ENCODE assay signal across 9 mouse cellular contexts in the genomic region with DNA sequence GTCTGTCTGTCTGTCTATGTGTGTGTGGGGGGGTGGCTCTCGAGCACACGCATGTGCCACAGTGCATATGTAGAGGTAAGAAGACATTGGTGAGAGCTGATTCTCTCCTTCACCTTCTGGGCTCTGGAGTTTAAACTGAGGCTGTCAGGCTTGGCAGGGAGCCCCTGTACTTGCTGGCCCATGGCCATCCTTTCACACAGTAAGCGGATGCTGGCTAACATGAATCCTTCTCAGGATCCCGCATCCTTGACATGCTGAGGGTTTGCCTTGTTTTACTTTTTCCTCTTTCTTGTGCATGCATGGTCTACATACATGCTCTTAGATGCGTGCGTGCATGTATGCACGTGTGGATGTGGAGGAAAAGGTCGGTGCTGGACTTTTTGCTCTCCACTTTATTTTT. TPM values are rescaled to one million over a fixed set of nuclear protein-coding genes. Genes with fewer than 3 reads are reported as not detected.
DNase-seq lines count a peak whose midpoint lies in the region; ATAC-seq and TF ChIP-seq lines count a peak whose summit lies in the region.
"Had no signal": no experiment of that assay in that cellular context is flagged by ENCODE, and none has a peak within 500 bp of the region (broad histone marks: within the 10 kb centered on the region; RNA-seq: fewer than 3 reads in every experiment).

No protein-coding gene starts in this region.

- no peak overlapping the region for H3K4me3 ChIP-seq in kidney, adult 2 months (ENCODE audit: insufficient read depth, low read depth, low read length)
- H3K4me3 ChIP-seq in kidney, embryonic 14.5 days (ENCODE audit: low read length): no peak overlapping the region
- no peak overlapping the region for H3K4me3 ChIP-seq in heart, postnatal 0 days (ENCODE audit: low read depth, low read length)
- H3K4me3 ChIP-seq: neural tube, embryonic 13.5 days had no signal

- H3K9me3 ChIP-seq in kidney, embryonic 14.5 days (ENCODE audit: control insufficient read depth, low read length): no peaks in the 10 kb centered on the region
- H3K9me3 ChIP-seq in heart, postnatal 0 days (replicated peaks; ENCODE audit: control insufficient read depth, low read length): no peaks in the 10 kb centered on the region
- H3K9me3 ChIP-seq: neural tube, embryonic 13.5 days had no signal

- TF ChIP-seq POLR2A in kidney, adult 2 months (IDR thresholded peaks at IDR 0.05; ENCODE audit: low read depth, low read length): no peak

- H3K4me2 ChIP-seq in kidney, embryonic 14.5 days (replicated peaks; ENCODE audit: low read depth, low read length): no peak overlapping the region
- H3K4me2 ChIP-seq in heart, postnatal 0 days (ENCODE audit: low read depth, low read length): peak overlapping the region; percentile 42
- H3K4me2 ChIP-seq: neural tube, embryonic 13.5 days had no signal

- H3K4me1 ChIP-seq in kidney, adult 2 months (ENCODE audit: control insufficient read depth, insufficient read depth, low read length): no peaks in the 10 kb centered on the region
- H3K4me1 ChIP-seq in kidney, embryonic 14.5 days (ENCODE audit: control insufficient read depth, insufficient read depth, low read length): no peaks in the 10 kb centered on the region
- H3K4me1 ChIP-seq in heart, postnatal 0 days (ENCODE audit: control insufficient read depth, insufficient read depth): peaks cover 18% of the 10 kb centered on the region
- H3K4me1 ChIP-seq: neural tube, embryonic 13.5 days had no signal

- H3K27ac ChIP-seq in kidney, adult 2 months (ENCODE audit: insufficient read depth, low read depth, low read length): no peak overlapping the region
- no peak overlapping the region for H3K27ac ChIP-seq in kidney, embryonic 14.5 days (ENCODE audit: low read depth, low read length)
- peak overlapping the region; percentile 47; the same call in 1 of the 2 replicates for H3K27ac ChIP-seq in heart, postnatal 0 days (ENCODE audit: low read depth)
- H3K27ac ChIP-seq: neural tube, embryonic 13.5 days had no signal

- no peak for TF ChIP-seq EP300 in heart, postnatal 0 days (IDR thresholded peaks at IDR 0.05; ENCODE audit: low read depth)

- no peak for ATAC-seq in kidney, embryonic 14.5 days (ENCODE audit: low FRiP score, low TSS enrichment)
- ATAC-seq in heart, postnatal 0 days (ENCODE audit: insufficient read depth, low read depth): no peak

- peak; percentile 49 for DNase-seq in kidney, adult 2 months
- DNase-seq in 3T3-L1 (ENCODE audit: low read depth, low spot score): peak; percentile 66
- peak; percentile 25 to 51 for DNase-seq in adrenal gland, postnatal 36 days
- peak; percentile 21 for DNase-seq in heart, postnatal 0 days (ENCODE audit: low spot score)
- no peak for DNase-seq in retina, embryonic 14.5 days (ENCODE audit: low spot score)
- no peak for DNase-seq in thymus, postnatal 14 days
- no peak for DNase-seq in embryo, embryonic 11 days

- no peak for TF ChIP-seq CTCF in kidney, adult 2 months (conservative IDR thresholded peaks at IDR 0.05; ENCODE audit: insufficient read depth, insufficient read length, low read depth, low read length)
- no peak for TF ChIP-seq CTCF in heart, postnatal 0 days (IDR thresholded peaks at IDR 0.05; ENCODE audit: low read depth)

- 73% methylated on average over 8 of the region's 8 CpGs for WGBS in kidney, adult 2 months
- 87% methylated on average over 8 of the region's 8 CpGs for WGBS in kidney, embryonic 14.5 days
- 45% methylated on average over 8 of the region's 8 CpGs for WGBS in heart, postnatal 0 days

- H3K27me3 ChIP-seq in kidney, adult 2 months (replicated peaks; ENCODE audit: control insufficient read depth, insufficient read depth, low read length): no peaks in the 10 kb centered on the region
- no peaks in the 10 kb centered on the region for H3K27me3 ChIP-seq in kidney, embryonic 14.5 days (ENCODE audit: control insufficient read depth, insufficient read depth, low read length)
- no peaks in the 10 kb centered on the region for H3K27me3 ChIP-seq in heart, postnatal 0 days (ENCODE audit: control insufficient read depth, insufficient read depth, low read length)
- H3K27me3 ChIP-seq: neural tube, embryonic 13.5 days had no signal

- no peak overlapping the region for H3K9ac ChIP-seq in kidney, embryonic 14.5 days (ENCODE audit: low read depth, low read length)
- no peak overlapping the region for H3K9ac ChIP-seq in heart, postnatal 0 days (replicated peaks; ENCODE audit: low read depth, low read length)
- H3K9ac ChIP-seq: neural tube, embryonic 13.5 days had no signal

- H3K36me3 ChIP-seq in kidney, adult 2 months (ENCODE audit: control insufficient read depth, insufficient read depth, low read length): no peaks in the 10 kb centered on the region
- no peaks in the 10 kb centered on the region for H3K36me3 ChIP-seq in kidney, embryonic 14.5 days (ENCODE audit: control insufficient read depth, insufficient read depth, low read length)
- no peaks in the 10 kb centered on the region for H3K36me3 ChIP-seq in heart, postnatal 0 days (replicated peaks; ENCODE audit: control insufficient read depth, insufficient read depth, low read length)
- H3K36me3 ChIP-seq: neural tube, embryonic 13.5 days had no signal

RNA-seq across cellular contexts. Expression of gene Treml1, which starts 3.2 kb away (rescaled TPM):
- polyA plus RNA-seq in kidney, adult 2 months (2012; rRNA removed): 0.09 and 0.15 TPM in 2 replicates
- 0.67 and 0.76 TPM in 2 replicates for polyA plus RNA-seq in kidney, embryonic 14.5 days (2014; fragmentation: Nextera tagmentation; extraction: Ambion mirVana)
- under 1 TPM in 1 of 2 experiments, not detected in 1; 0.33 TPM for total RNA-seq in adrenal gland, postnatal 36 days (2021)
- 2.9 TPM in 1 of 2 replicates, not detected in the other for total RNA-seq in heart, postnatal 0 days (2014; rRNA removed; ENCODE audit: low replicate concordance)
- 0.44 and 0.57 TPM in 2 replicates for polyA plus RNA-seq in heart, postnatal 0 days (2015; fragmentation: Nextera tagmentation; extraction: Ambion mirVana)

RNA-seq across cellular contexts. Expression of gene Trem2, which starts 16.8 kb away (rescaled TPM):
- 0.62 and 0.75 TPM in 2 replicates for polyA plus RNA-seq in kidney, adult 2 months (2012; rRNA removed)
- polyA plus RNA-seq in kidney, embryonic 14.5 days (2014; fragmentation: Nextera tagmentation; extraction: Ambion mirVana): 2.0 and 2.8 TPM in 2 replicates
- total RNA-seq in adrenal gland, postnatal 36 days (2021): 1 to 10 TPM; 2.7 to 6.0 TPM
- total RNA-seq in heart, postnatal 0 days (2014; rRNA removed; ENCODE audit: low replicate concordance): 1.2 and 3.5 TPM in 2 replicates
- polyA plus RNA-seq in heart, postnatal 0 days (2015; fragmentation: Nextera tagmentation; extraction: Ambion mirVana): 2.7 and 3.5 TPM in 2 replicates

RNA-seq across cellular contexts. Expression of gene Nfya, which starts 46.7 kb away (rescaled TPM):
- polyA plus RNA-seq in kidney, adult 2 months (2012; rRNA removed): 45.8 and 46.2 TPM in 2 replicates
- polyA plus RNA-seq in kidney, embryonic 14.5 days (2014; fragmentation: Nextera tagmentation; extraction: Ambion mirVana): 16.4 and 26.7 TPM in 2 replicates
- total RNA-seq in adrenal gland, postnatal 36 days (2021): 10 to 100 TPM; 31.0 to 39.9 TPM
- total RNA-seq in heart, postnatal 0 days (2014; rRNA removed; ENCODE audit: low replicate concordance): 19.0 and 27.4 TPM in 2 replicates
- 4.7 and 5.5 TPM in 2 replicates for polyA plus RNA-seq in heart, postnatal 0 days (2015; fragmentation: Nextera tagmentation; extraction: Ambion mirVana)

RNA-seq across cellular contexts. Expression of gene Oard1, which starts 46.8 kb away (rescaled TPM):
- polyA plus RNA-seq in kidney, adult 2 months (2012; rRNA removed): 18.2 and 25.8 TPM in 2 replicates
- polyA plus RNA-seq in kidney, embryonic 14.5 days (2014; fragmentation: Nextera tagmentation; extraction: Ambion mirVana): 82.5 and 101 TPM in 2 replicates
- 10 to 100 TPM; 14.0 to 23.8 TPM for total RNA-seq in adrenal gland, postnatal 36 days (2021)
- 7.1 and 12.9 TPM in 2 replicates for total RNA-seq in heart, postnatal 0 days (2014; rRNA removed; ENCODE audit: low replicate concordance)
- 30.3 and 31.4 TPM in 2 replicates for polyA plus RNA-seq in heart, postnatal 0 days (2015; fragmentation: Nextera tagmentation; extraction: Ambion mirVana)

RNA-seq across cellular contexts. Expression of gene B430306N03Rik, which starts 47.0 kb away (rescaled TPM):
- polyA plus RNA-seq in kidney, adult 2 months (2012; rRNA removed): 0.08 and 0.45 TPM in 2 replicates
- polyA plus RNA-seq in kidney, embryonic 14.5 days (2014; fragmentation: Nextera tagmentation; extraction: Ambion mirVana): 0.10 and 0.49 TPM in 2 replicates
- total RNA-seq in adrenal gland, postnatal 36 days (2021): under 1 TPM; 0.13 to 0.23 TPM
- total RNA-seq in heart, postnatal 0 days (2014; rRNA removed; ENCODE audit: low replicate concordance): 0.23 and 0.31 TPM in 2 replicates
- polyA plus RNA-seq in heart, postnatal 0 days (2015; fragmentation: Nextera tagmentation; extraction: Ambion mirVana): 0.16 and 0.18 TPM in 2 replicates

Comparison
In these comparisons a context has a peak if more than half of its experiments do, and no peak if none do; other contexts are left out.
1. DNase-seq: peak in kidney, adult 2 months (single experiment), 3T3-L1 (single experiment), adrenal gland, postnatal 36 days (2 of 2) and heart, postnatal 0 days (single experiment); none in retina, embryonic 14.5 days (single experiment), thymus, postnatal 14 days (single experiment) and embryo, embryonic 11 days (single experiment).